Mouse (Mus musculus) spleen, adult 2 months (tissue): Measurements from ENCODE around the gene Fubp1.

Experiments used
- CTCF ChIP-seq: fragments of 200-500 bp; IDR thresholded peaks from 2 replicates; pipeline ENCODE4 v1.5.1; 2011; ENCODE audit warnings: mild to moderate bottlenecking, inconsistent platforms; ENCODE audit not compliant: insufficient read depth, insufficient read length, insufficient replicate concordance; ENCODE audit errors: extremely low read depth
- POLR2A ChIP-seq: fragments of 200-500 bp; IDR thresholded peaks from 2 replicates; pipeline ENCODE4 v1.6.1; 2011; ENCODE audit warnings: low read depth, low read length, inconsistent platforms

- no peak for TF ChIP-seq POLR2A
- TF ChIP-seq CTCF: no peak
Measured at GRCm38 (mm10) chr3:152170407-152170806, 39.8 kb upstream of the Fubp1 start.
